Mouse (Mus musculus) liver, embryonic 12.5 days (tissue): Measurements from ENCODE around the gene Slc5a5. TPM values are rescaled to one million over a fixed set of nuclear protein-coding genes. Genes with fewer than 3 reads are reported as not detected.
A peak's percentile ranks its signal among the peaks of the same experiment; 100 is the strongest.

Experiments used
- ATAC-seq: fragments of 200-750 bp; cut with Nextera tagmentation; 2 replicates; pipeline ENCODE4 v1.8.0; 2017; ENCODE audit warnings: moderate number of reproducible peaks, mild to moderate bottlenecking, moderate library complexity
- H3K27ac ChIP-seq: fragments of 300-500 bp; sonication (generic); 2 replicates; pipeline ENCODE4 v1.5.1; 2016; ENCODE audit warnings: mild to moderate bottlenecking
- H3K27me3 ChIP-seq: fragments of 300-500 bp; sonication (generic); replicated peaks from 2 replicates; pipeline ENCODE4 v1.6.1; 2016; ENCODE audit warnings: mild to moderate bottlenecking, moderate library complexity
- H3K36me3 ChIP-seq: fragments of 300-500 bp; sonication (generic); 2 replicates; pipeline ENCODE4 v1.6.1; 2016; ENCODE audit warnings: mild to moderate bottlenecking, moderate library complexity
- H3K4me1 ChIP-seq: fragments of 300-500 bp; sonication (generic); 2 replicates; pipeline ENCODE4 v1.6.1; 2016
- H3K4me2 ChIP-seq: fragments of 300-500 bp; sonication (generic); 2 replicates; pipeline ENCODE4 v1.6.1; 2016; ENCODE audit warnings: mild to moderate bottlenecking, moderate library complexity
- H3K4me3 ChIP-seq: fragments of 300-500 bp; sonication (generic); 2 replicates; pipeline ENCODE4 v1.5.1; 2016; ENCODE audit warnings: mild to moderate bottlenecking, moderate library complexity
- H3K9ac ChIP-seq: fragments of 300-500 bp; sonication (generic); 2 replicates; pipeline ENCODE4 v1.6.1; 2016; ENCODE audit warnings: mild to moderate bottlenecking, moderate library complexity
- H3K9me3 ChIP-seq: fragments of 300-500 bp; sonication (generic); replicated peaks from 2 replicates; pipeline ENCODE4 v1.6.1; 2016; ENCODE audit warnings: mild to moderate bottlenecking, moderate library complexity
- WGBS: fragments of 180-500 bp; shearing (Covaris S2); methylation state at CpG from one replicate; pipeline ENCODE4 v1.1.7; 2016; ENCODE audit not compliant: insufficient replicate concordance; 5-methylcytosine and 5-hydroxymethylcytosine counted together
- polyA plus RNA-seq: library from polyadenylated mRNA; unstranded; fragments of >200 nt; fragmentation: Nextera tagmentation; extraction: Ambion mirVana; gene quantifications from 2 replicates; pipeline ENCODE4 v1.2.1, GENCODE M21; 2016

Gene Slc5a5
- polyA plus RNA-seq, 1 experiment from 2014 or later: 0.11 TPM

DNA sequence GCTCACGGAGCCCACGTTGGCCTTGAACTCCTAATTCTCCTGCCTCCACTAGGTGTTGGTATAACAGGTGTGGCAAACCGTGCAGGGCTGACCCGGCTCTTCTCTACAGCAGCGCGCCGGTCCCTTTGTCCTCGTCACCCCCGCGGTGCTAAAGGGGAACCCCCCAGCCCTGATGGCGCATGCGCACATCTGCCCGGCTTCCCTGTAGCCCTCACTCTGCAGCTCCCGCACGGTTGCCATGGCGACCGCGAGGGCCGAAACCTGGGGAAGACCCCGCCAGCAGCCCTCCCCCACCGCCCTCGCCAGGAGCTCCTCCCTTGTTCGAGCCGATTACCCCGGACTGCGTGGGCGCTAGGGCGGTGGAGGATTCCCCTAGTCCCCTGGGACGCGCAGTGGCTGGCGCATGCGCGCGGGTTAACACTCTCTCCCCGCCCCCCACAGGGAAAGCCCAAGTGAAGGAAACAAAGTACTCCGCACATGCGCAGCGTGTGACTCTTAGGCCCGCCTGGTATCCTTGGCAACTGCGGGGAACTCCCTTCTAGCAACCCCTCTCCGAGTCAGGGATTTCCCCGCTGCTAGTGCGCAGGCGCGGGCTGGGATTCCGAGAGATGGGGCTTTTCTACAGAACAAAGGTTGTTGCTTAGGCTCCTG lies 27.1 kb downstream of the Slc5a5 start:
- H3K4me1 ChIP-seq: peaks cover 68% of the 10 kb centered on the region
- peaks cover 12% of the 10 kb centered on the region for H3K36me3 ChIP-seq
- peak overlapping the region; percentile 81 for H3K4me2 ChIP-seq
- no peaks in the 10 kb centered on the region for H3K9me3 ChIP-seq
- peak overlapping the region; percentile 66 for H3K4me3 ChIP-seq
- peak overlapping the region; percentile 74 for H3K9ac ChIP-seq
- ATAC-seq: peak; percentile 89
- under 1% methylated on average over 46 of the region's 46 CpGs for WGBS
- H3K27ac ChIP-seq: peak overlapping the region; percentile 87
- peaks cover 48% of the 10 kb centered on the region for H3K27me3 ChIP-seq

DNA sequence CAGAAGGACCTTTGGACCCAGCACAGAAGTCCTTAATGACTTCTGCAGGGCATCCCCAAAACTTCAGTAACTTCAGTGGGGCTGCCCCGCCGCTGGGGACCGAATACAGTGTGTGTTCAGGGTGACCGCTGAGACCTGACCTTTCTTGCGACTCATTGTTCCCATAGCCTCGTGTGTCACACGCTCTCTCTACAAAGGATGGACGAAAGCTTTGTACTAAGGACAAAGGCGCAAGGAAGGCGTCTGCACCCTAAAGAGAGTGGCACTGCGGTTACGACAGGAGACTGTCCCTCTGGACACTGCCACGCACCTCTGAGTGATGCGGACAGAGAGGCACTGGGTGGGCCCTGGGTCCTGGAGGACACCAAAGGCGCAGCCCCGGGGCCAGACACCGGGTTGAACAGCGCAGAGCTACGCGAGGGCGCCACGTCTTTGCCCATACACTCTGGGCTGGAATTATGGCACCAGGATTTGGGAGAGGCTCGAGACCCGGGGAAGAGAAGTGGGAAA lies 27.8 kb downstream of the Slc5a5 start:
- peak overlapping the region; percentile 81 for H3K4me2 ChIP-seq
- no peak overlapping the region for H3K27ac ChIP-seq
- H3K4me1 ChIP-seq: peaks cover 63% of the 10 kb centered on the region
- peak overlapping the region; percentile 66 for H3K4me3 ChIP-seq
- H3K36me3 ChIP-seq: peaks cover 12% of the 10 kb centered on the region
- WGBS: 3% methylated on average over 24 of the region's 24 CpGs
- no peaks in the 10 kb centered on the region for H3K9me3 ChIP-seq
- peak overlapping the region; percentile 74 for H3K9ac ChIP-seq
- peaks cover 54% of the 10 kb centered on the region for H3K27me3 ChIP-seq
- no peak for ATAC-seq

DNA sequence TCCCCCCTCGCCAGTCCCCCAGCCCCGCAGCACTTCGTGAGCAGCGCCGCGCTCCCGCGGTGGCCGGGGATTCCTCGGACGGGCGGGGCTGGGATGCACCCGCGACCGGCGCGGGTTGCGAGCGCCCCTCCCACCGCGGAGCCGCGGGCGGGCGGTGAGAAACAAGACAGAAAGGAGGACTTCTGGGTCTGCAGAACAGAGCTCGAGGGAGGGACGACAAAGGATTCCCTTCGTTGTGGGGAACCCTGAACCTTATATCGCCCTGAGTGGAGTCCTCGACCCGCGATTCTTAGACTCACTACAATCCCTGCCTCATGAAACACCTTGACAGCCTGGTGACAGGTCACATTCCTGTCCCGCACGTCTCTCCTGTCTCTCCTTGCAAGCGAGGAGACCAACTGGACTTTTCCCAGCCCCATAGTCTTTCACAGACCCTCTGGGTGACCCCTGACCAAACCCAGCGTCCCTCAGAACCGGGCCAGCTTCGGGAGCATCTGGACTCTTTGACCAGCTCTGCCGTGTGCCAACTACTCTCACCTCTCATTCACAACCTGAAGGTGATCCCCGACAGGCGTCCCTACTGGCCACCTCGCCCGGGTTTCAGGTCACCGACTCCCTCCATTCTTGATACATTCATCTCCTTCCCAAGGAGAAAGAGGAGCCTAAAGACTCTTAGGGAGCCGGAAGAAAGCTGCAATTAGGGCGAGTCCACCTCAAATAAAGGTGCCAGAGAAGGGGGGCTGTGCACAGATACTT lies 28.4 kb downstream of the Slc5a5 start:
- Histone ChIP-seq H3K9me3 (no peaks in the 10 kb centered on the region), H3K4me3 (peak overlapping the region; percentile 66), H3K4me1 (peaks cover 57% of the 10 kb centered on the region), H3K27ac (no peak overlapping the region), H3K36me3 (peaks cover 12% of the 10 kb centered on the region), H3K9ac (peak overlapping the region; percentile 6; the same call in 1 of the 2 replicates), H3K4me2 (peak overlapping the region; percentile 81), H3K27me3 (peaks cover 60% of the 10 kb centered on the region)
- WGBS: 2% methylated on average over 46 of the region's 46 CpGs
- ATAC-seq: no peak

DNA sequence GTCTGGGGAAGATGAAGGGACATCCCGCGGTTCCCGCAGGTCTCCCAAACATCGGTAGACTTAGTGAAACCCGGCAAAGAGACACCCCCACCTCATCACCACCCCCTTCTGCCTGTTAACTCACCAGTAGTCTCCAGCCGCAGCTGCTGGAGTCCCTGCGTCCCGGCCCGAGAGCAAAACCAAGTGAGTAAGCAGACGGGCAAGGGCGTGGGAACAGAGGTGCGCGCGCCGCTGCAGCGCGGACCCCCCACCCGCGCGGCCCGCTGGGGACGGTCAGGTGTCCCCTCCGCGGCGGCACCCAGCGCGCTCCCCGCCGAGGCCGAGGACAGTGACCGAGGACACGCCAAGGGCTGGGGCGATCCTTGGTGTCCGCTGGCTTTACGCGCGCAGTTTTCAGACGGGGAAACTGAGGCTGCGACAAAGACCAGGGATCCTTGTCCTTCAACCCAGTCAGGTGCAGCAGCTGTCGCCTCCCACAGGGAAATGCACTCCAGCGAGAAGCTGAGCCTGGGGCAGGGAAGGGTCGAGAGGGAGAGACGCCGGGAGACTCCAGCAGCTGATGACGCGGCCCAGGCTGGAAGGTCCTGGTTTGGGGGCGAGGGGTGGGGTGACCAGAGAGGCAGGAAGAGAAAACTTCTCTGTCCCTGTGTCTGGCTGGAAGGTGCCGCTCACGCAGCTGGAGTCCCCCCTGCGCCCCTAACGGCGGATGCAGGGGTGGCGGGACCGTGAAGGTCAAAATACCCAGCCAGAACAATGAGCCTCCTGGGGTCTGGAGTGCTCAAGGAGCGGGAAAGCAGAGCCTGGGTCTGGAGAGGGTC lies 29.5 kb downstream of the Slc5a5 start, which contains the start of gene Kcnn1:
Gene Kcnn1 (minus strand): TSS at position 435 of the 818 bp plus-strand sequence.
- no peak within 1 kb of the TSS for H3K27ac ChIP-seq
- peaks cover 6% of the 10 kb centered on the region for H3K36me3 ChIP-seq
- no peaks in the 10 kb centered on the region for H3K9me3 ChIP-seq
- no peak for ATAC-seq
- 2% methylated on average over 55 of the region's 55 CpGs for WGBS
- peaks cover 52% of the 10 kb centered on the region for H3K4me1 ChIP-seq
- H3K27me3 ChIP-seq: peaks cover 71% of the 10 kb centered on the region
- peak within 1 kb of the TSS; percentile 22; the same call in 1 of the 2 replicates for H3K9ac ChIP-seq
- H3K4me3 ChIP-seq: peak within 1 kb of the TSS; percentile 66
- peak within 1 kb of the TSS; percentile 81 for H3K4me2 ChIP-seq

DNA sequence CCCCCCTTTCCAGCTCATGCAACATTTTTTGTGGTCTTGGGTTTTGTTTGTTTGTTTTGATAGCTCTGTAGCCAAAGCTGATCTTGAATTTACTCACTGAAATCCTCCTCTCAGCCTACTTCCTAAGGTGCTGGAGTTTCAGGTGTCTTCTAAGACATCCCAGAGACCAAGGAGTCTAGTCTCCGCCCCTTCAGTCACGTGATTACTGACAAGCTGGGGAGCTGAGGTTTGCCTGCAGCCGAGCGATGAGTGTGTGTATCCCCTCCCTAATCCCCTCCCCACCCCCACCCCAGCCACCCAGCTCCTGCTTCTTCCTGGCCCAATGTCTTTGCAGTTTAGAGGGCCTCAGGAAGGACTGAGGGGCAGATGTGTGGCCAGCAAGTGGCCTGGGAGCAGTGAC lies 35.0 kb downstream of the Slc5a5 start:
- H3K9ac ChIP-seq: no peak overlapping the region; the same call in 1 of the 2 replicates

DNA sequence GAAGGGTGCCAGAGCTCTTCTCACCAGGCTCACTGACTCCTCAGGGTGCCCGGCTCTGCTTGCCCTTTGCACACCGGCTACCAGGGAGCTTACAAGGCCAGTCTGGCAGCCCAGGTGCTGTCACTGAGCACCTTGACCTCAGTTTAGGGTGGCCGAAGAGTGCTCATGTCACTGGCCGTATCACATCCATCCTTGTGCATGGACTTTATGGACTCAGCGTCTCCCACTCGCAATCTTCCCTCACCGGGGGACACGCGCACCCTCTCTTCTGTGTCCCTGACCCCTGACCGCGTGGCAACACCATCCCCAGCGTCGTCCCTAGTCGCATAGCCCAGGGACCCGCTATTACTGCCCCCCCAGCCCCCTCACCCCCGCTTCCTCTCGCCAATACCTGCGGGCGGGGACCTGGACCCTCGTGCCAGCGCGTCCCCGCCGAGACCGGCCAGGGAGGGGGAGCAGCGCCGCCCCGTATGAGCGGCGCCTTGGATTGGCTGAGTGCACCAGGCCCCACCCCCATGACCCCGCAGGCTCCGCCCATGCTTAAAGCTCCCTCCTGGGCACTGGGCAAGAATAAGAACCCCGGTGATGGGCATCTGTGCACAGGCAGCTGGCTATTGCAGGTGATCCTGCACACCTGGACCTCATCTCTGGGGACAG lies 35.9 kb downstream of the Slc5a5 start:
- H3K4me1 ChIP-seq: peaks cover 30% of the 10 kb centered on the region
- no peaks in the 10 kb centered on the region for H3K36me3 ChIP-seq
- ATAC-seq: peak; percentile 81
- H3K4me2 ChIP-seq: peak overlapping the region; percentile 79
- H3K9me3 ChIP-seq: no peaks in the 10 kb centered on the region
- WGBS: 10% methylated on average over 30 of the region's 33 CpGs
- no peak overlapping the region for H3K27ac ChIP-seq
- H3K27me3 ChIP-seq: peaks cover 85% of the 10 kb centered on the region
- peak overlapping the region; percentile 48 for H3K4me3 ChIP-seq
- peak overlapping the region; percentile 61; the same call in 1 of the 2 replicates for H3K9ac ChIP-seq

More for the DNA sequence above, 35.0 kb downstream of the Slc5a5 start:
- peak overlapping the region; percentile 79; the same call in 1 of the 2 replicates for H3K4me2 ChIP-seq
- H3K9me3 ChIP-seq: no peaks in the 10 kb centered on the region
- 15% methylated on average over 4 of the region's 4 CpGs for WGBS
- no peaks in the 10 kb centered on the region for H3K36me3 ChIP-seq
- ATAC-seq: no peak
- H3K27me3 ChIP-seq: peaks cover 85% of the 10 kb centered on the region
- no peak overlapping the region for H3K4me3 ChIP-seq
- H3K4me1 ChIP-seq: peaks cover 25% of the 10 kb centered on the region
- no peak overlapping the region for H3K27ac ChIP-seq

DNA sequence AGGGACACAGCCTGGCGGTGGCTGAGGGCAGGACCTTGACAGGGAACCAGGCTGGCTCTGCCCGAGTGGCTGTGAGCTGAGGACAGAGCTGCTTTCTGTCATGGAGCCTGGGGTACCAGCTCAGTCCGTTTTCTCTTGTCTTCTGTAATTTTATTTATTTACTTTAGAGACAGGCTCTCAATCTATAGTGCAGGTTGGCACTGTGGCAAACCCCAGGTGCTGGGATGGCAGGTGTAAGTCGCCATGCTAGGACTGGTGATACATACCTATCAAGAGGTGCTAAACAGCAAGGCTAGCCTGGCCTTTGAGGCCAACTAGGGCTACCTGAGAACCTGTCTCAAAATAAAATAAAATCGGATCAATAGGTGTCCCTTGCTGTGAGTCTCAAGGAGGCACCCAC lies 36.5 kb downstream of the Slc5a5 start:
- H3K9me3 ChIP-seq: no peaks in the 10 kb centered on the region
- no peaks in the 10 kb centered on the region for H3K36me3 ChIP-seq
- no peak overlapping the region for H3K4me3 ChIP-seq
- peaks cover 37% of the 10 kb centered on the region for H3K4me1 ChIP-seq
- H3K9ac ChIP-seq: no peak overlapping the region
- ATAC-seq: no peak
- peaks cover 80% of the 10 kb centered on the region for H3K27me3 ChIP-seq
- no peak overlapping the region for H3K27ac ChIP-seq
- peak overlapping the region; percentile 79; the same call in 1 of the 2 replicates for H3K4me2 ChIP-seq
- 63% methylated on average over 5 of the region's 5 CpGs for WGBS

DNA sequence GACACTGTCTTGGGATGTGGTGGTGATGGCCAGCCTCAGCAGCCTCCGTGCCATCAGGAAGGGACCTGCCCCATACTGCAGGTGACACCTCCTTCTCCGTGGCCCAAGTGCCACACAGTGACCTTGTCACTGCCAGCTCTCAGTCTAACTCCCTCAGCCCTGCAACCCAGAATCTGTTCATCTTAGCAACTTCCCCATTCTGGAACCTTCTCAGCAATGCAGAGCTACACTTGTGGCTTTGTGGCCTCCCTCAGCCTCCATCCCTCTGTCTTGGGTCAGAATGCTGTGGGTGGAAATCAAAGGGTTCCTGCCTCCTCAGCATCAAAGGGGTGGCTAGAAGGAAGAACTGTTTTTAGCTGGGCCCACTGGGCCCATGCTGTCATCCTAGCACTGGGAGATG lies 38.7 kb downstream of the Slc5a5 start:
- no peak overlapping the region for H3K9ac ChIP-seq
- peaks cover 82% of the 10 kb centered on the region for H3K27me3 ChIP-seq
- H3K27ac ChIP-seq: no peak overlapping the region
- peaks cover 43% of the 10 kb centered on the region for H3K4me1 ChIP-seq
- H3K9me3 ChIP-seq: no peaks in the 10 kb centered on the region
- WGBS: 31% methylated on average over 2 of the region's 2 CpGs
- H3K4me2 ChIP-seq: no peak overlapping the region
- no peak for ATAC-seq
- H3K4me3 ChIP-seq: no peak overlapping the region
- H3K36me3 ChIP-seq: no peaks in the 10 kb centered on the region

DNA sequence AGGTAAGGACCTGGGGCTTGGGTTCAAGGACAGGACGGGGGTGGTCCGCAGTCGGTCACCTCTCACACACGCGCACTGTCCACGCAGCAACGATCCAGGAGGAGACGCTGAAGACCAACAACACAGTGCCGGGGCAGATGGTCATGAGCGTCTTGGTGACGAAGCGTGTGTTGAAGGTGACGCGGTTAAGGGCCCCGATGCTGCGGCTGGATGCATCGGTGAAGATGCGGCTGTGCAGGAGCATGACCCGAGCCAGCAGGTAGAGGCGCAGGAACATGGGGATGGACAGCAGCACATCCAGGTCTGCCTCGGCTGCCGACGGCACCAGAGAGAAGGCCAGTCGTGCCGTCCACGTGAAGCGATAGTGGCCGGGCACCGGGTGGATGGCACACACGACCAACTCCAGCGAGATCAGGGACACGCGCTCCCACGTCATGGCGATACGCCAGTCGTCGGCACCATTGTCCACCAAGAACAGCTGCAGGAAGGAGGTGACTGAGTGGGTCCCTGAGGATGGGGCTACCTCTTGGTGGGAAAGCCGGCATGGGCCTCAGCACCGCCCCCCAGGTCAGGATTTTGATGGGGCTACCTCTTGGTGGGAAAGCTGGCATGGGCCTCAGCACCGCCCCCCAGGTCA lies 39.8 kb downstream of the Slc5a5 start:
- H3K4me1 ChIP-seq: peaks cover 37% of the 10 kb centered on the region
- H3K4me3 ChIP-seq: no peak overlapping the region
- no peak for ATAC-seq
- H3K27me3 ChIP-seq: peaks cover 85% of the 10 kb centered on the region
- no peaks in the 10 kb centered on the region for H3K9me3 ChIP-seq
- H3K27ac ChIP-seq: no peak overlapping the region
- WGBS: 84% methylated on average over 41 of the region's 41 CpGs
- H3K36me3 ChIP-seq: no peaks in the 10 kb centered on the region
- H3K9ac ChIP-seq: no peak overlapping the region
- H3K4me2 ChIP-seq: no peak overlapping the region

DNA sequence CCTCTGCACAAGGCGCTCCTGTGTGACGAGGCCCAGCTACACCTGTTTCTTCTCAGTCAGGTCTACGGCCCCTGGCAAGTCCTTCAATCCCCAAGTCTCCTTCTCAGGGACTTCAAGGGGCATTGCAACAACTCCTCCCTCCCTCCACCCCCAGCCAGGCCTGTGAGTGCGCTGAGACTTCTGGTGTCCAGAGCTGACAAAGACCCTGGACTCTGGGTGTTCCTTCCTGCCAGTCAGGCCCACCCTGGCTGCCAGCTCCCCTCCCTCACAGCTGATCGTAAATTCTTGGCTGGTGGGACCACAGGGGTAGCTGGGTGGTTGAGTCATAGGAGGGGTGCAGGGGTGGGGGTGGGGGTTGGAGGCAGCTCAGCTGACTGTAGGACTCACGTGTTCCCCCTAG lies 40.7 kb downstream of the Slc5a5 start:
- Histone ChIP-seq H3K27me3 (peaks cover 91% of the 10 kb centered on the region), H3K4me2 (no peak overlapping the region), H3K9me3 (no peaks in the 10 kb centered on the region), H3K4me1 (peaks cover 29% of the 10 kb centered on the region), H3K4me3 (no peak overlapping the region), H3K36me3 (no peaks in the 10 kb centered on the region), H3K9ac (0 out of 2 replicates have a peak overlapping the region, but pooled peaks have one; percentile 29), H3K27ac (no peak overlapping the region)
- ATAC-seq: no peak
- 38% methylated on average over 6 of the region's 6 CpGs for WGBS

DNA sequence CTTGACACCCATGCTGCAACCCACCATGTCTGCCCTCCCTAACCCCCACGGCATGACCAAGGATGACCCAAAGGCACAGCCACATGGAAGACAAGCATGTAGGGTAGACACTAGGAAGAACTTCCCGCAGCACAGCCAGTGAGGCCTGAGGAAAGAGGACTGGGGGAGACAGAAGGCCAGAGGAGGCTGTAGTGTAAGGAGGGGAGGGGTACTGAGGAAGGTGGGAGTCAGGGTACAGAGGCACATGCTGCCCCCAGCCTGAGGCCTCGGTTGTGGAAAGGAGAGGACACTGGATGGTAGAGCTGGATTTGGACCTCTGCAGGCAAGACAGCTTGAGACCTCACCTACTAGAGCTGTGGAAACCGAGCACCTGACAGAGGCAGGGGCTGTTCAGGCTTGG lies 41.6 kb downstream of the Slc5a5 start:
- ATAC-seq: no peak
- WGBS: 64% methylated on average over 4 of the region's 4 CpGs

More for the DNA sequence above, 41.6 kb downstream of the Slc5a5 start:
- Histone ChIP-seq H3K9ac (no peak overlapping the region), H3K4me1 (peaks cover 30% of the 10 kb centered on the region), H3K27ac (no peak overlapping the region), H3K9me3 (no peaks in the 10 kb centered on the region), H3K4me2 (no peak overlapping the region), H3K36me3 (no peaks in the 10 kb centered on the region), H3K4me3 (no peak overlapping the region), H3K27me3 (peaks cover 91% of the 10 kb centered on the region)
